Mouse (Mus musculus) layer of hippocampus, adult 2 months (tissue): ENCODE results near the gene Catsper3. TPM values are rescaled to one million over a fixed set of nuclear protein-coding genes. Genes with fewer than 3 reads are reported as not detected.
A peak's percentile ranks its signal among the peaks of the same experiment; 100 is the strongest.

Source experiments
- DNase-seq, 2 experiments: peaks; one replicate each; pipeline ENCODE4 v3.0.0; 2022; ENCODE audit warnings: low spot score in 2 of 2
- H3K27ac ChIP-seq: fragments of 200-600 bp; 2 replicates; pipeline ENCODE4 v1.8.1; 2022
- H3K4me3 ChIP-seq: fragments of 200-600 bp; 2 replicates; pipeline ENCODE4 v1.8.1; 2022; ENCODE audit warnings: mild to moderate bottlenecking
- CTCF ChIP-seq: fragments of 200-600 bp; conservative IDR thresholded peaks from 2 replicates; pipeline ENCODE4 v1.8.1; 2022; ENCODE audit warnings: antibody characterized with exemption, mild to moderate bottlenecking, moderate library complexity
- total RNA-seq, 2 experiments: library from RNA; stranded (reverse); gene quantifications; 2 replicates each; pipeline ENCODE4 v1.2.3; 2021

Gene Catsper3
- total RNA-seq, 2 experiments from 2014 or later = 0.27 TPM; not detected in 1

- H3K27ac ChIP-seq = no peak overlapping the region
- H3K4me3 ChIP-seq = no peak overlapping the region
- no peak for TF ChIP-seq CTCF
- DNase-seq = no peak
Measured at GRCm38 (mm10) chr13:55848604-55849190, 64.3 kb downstream of the Catsper3 start.

GRCm38 (mm10) chr13:55850726-55851125 lies 66.4 kb downstream of the Catsper3 start:
- no peak for TF ChIP-seq CTCF
- Histone ChIP-seq H3K27ac (no peak overlapping the region), H3K4me3 (no peak overlapping the region)
- DNase-seq = no peak

GRCm38 (mm10) chr13:55852205-55852604 lies 67.8 kb downstream of the Catsper3 start:
- DNase-seq = no peak

GRCm38 (mm10) chr13:55855793-55856192 lies 71.4 kb downstream of the Catsper3 start:
- TF ChIP-seq CTCF = no peak
- H3K27ac ChIP-seq = no peak overlapping the region
- no peak overlapping the region for H3K4me3 ChIP-seq
- DNase-seq = no peak

More at GRCm38 (mm10) chr13:55852205-55852604, 67.8 kb downstream of the Catsper3 start:
- TF ChIP-seq CTCF = peak; percentile 39
- Histone ChIP-seq H3K27ac (no peak overlapping the region), H3K4me3 (no peak overlapping the region)

GRCm38 (mm10) chr13:55858463-55858862 lies 74.1 kb downstream of the Catsper3 start:
- Histone ChIP-seq H3K27ac (no peak overlapping the region), H3K4me3 (no peak overlapping the region)
- DNase-seq = no peak
- TF ChIP-seq CTCF = no peak

Other genes with a start within 250 kb of the Catsper3 start
- 10 to 100 TPM; 56.2 to 60.6 TPM for gene Ddx41, start 247.9 kb upstream of the Catsper3 start, total RNA-seq
- gene Fam193b, start 213.4 kb upstream of the Catsper3 start, total RNA-seq = 10 to 100 TPM; 95.3 to 97.7 TPM
- gene Tmed9, start 210.8 kb upstream of the Catsper3 start, total RNA-seq = 100 to 1,000 TPM; 133 to 138 TPM
- gene B4galt7, start 184.7 kb upstream of the Catsper3 start, total RNA-seq = 10 to 100 TPM; 22.8 to 24.3 TPM
- 10 to 100 TPM; 38.7 to 50.2 TPM for gene Caml, start 161.6 kb upstream of the Catsper3 start, total RNA-seq
- gene Ddx46, start 149.5 kb upstream of the Catsper3 start, total RNA-seq = 10 to 100 TPM; 50.8 to 54.8 TPM
- 10 to 100 TPM; 75.1 to 75.5 TPM for gene B230219D22Rik, start 91.4 kb upstream of the Catsper3 start, total RNA-seq
- 10 to 100 TPM; 68.6 to 69.0 TPM for gene Txndc15, start 69.9 kb upstream of the Catsper3 start, total RNA-seq
- gene Pcbd2, start 57.2 kb upstream of the Catsper3 start, total RNA-seq = 10 to 100 TPM; 33.2 to 35.2 TPM
- not detected for gene Pitx1, start 51.6 kb downstream of the Catsper3 start, total RNA-seq